Mouse (Mus musculus) kidney, adult 18-20 months (tissue): ENCODE results near the gene Gba.

Experiments
- DNase-seq: peaks from one replicate; pipeline ENCODE4 v3.0.0; 2021

Gba gene

DNA sequence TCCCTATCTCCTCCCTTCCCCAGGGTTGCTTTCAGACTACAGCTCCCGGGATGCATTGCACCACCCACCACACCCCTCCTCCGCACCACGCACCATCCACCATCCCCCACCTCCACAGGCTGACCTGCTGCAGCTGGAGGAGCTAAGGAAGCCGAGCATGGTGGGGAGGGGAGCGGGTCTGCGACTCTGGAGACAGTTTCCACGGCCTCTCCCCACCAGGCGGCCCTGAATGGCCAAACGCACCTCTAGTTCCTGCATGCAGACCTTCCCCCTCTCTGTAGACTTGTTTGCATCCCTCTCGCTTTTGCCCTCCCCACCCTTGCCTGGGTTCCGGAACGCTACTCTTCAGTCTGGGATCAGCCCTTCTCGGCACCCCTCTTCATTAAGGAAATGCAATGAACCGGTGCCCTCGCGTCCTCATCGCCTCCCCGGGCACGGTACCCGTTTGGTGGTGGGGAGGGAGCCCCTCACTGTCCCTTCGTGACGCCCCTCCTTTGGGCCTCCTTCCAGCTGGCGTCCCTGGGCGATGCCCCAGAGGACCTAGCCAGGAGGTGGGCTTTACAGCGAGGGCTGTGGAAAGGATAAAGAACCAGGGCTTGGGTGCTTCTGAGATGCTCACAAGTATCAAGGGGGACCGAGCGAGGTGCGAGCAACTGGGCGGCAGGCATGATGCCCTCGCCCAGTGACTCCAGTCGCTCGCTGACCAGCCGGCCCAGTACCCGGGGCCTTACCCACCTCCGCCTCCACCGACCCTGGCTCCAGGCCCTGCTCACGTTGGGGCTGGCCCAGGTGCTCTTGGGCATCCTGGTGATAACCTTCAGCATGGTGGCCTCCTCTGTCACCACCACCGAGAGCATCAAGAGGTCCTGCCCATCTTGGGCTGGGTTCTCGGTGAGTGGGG lies 19.4 kb upstream of the Gba start, which contains the start of gene Fam189b:
TSS of gene Fam189b (plus strand) at position 86 of the 901 bp plus-strand sequence.
- peak; percentile 78 for DNase-seq

DNA sequence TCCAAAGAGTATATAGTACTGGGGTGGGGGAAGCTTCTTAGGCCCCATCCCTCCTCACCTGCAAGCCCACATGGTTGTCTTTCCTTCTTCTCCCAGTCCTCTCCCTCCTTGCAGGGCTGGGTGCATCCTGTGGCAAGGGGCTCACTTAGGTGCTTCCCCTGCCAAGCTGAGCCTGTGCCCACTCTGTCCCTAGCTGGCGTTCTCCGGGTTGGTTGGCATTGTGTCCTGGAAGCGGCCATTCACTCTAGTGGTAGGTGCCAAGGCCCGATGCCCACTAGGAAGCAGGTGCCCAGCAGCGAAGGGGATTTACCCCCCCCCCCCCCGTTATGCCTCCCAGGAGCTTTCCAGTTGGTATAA lies 18.8 kb upstream of the Gba start:
- no peak for DNase-seq

DNA sequence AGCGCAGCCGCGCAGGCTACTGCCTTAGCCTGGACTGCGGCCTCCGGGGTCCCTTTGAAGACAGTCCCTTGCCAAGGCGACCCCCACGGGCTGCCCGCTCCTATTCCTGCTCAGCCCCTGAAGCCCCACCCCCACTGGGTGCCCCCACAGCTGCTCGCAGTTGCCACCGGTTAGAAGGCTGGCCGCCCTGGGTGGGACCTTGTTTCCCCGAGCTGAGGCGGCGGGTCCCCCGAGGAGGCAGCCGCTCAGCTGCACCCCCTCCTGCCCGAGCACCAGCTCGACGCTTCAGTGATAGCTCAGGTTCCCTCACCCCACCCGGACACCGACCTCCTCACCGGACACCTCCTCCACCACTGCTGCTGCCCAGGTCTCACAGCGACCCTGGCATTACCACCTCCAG lies 15.5 kb upstream of the Gba start:
- DNase-seq, result no peak

DNA sequence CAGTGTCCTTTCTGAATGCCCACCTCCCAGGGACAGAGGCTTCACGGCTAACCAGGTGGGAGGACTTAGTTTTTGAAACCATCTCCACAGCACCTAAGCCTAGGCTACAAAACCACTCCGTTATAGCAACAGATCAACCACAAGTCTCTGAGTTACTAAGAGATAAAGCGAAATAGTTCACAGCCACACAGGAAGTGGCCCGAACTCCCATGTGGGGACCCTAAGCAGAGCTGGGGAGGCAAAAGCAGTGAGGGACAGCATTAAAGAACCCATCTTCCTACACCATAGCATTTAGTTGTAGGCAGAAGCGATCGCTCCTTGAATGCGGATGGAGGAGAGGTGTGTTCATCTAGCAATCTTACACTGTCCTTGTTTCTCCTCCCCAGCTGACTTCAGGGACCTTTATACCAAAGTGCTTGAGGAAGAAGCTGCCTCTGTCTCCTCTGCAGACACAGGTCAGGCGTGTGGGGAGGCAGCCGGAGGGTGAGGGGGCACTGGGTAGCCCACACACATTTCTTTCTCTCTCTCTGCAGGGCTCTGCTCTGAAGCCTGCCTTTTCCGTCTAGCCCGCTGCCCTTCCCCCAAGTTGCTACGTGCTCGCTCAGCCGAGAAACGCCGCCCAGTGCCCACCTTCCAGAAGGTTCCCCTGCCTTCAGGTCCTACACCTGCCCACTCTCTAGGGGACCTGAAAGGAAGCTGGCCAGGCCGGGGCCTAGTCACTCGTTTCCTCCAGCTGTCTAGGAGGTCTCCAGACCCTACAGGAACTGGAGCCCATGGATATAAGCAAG lies 14.8 kb upstream of the Gba start:
- no peak for DNase-seq

DNA sequence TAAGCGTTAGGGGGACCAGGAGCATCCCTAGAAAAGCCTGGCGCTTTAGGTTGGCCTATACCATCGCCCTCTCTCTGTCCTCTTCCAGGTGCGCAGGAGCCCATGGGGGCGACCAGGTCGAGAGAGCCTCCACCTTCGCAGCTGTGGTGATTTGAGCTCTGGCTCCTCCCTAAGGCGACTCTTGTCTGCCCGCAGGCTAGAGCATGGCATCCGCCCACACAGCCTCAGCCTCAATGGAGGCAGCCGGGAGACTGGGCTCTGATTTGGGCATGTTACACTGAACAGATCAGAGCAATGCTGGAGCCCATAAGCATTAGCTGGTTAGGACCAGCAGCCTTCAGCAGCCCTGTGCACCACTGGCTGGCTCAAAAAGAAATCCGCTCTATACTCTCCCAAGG lies 14.3 kb upstream of the Gba start:
- no peak for DNase-seq

DNA sequence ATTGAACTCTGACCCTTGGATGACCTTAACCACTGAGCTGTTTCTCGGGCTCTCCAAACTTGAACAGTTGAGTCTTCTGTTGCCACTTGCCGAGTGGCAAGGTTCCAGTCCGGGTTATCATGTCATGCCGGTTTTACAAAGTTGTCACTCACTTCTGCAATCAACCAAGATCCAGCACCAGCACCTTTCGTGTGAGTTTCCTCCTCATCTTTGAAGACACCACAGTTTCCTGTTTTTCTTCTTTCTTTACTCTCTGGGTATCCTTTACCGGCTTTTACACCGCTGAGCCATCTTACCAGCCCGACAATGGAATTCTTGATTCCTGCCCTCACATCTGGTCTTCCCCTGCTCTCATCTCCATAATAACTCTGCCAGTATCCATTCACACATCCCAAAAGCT lies 12.3 kb upstream of the Gba start:
- DNase-seq, result no peak

DNA sequence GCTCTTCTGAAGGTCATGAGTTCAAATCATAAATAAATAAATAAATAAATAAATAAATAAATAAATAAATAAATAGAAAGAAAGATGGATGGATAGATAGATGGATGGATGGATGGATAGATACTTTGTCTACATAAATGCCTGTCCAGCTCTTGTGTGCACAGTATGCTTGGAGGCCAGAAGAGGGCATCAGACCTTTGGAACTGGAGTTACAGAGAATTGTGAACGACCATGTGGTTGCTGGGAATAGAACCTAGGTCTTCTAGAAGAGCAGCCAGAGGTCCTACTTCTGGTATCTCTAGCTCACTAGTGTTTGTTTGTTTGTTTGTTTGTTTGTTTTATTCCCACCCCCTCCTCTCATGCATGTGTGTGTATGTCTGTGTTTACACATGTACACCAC lies 9.4 kb upstream of the Gba start:
- DNase-seq, result no peak

DNA sequence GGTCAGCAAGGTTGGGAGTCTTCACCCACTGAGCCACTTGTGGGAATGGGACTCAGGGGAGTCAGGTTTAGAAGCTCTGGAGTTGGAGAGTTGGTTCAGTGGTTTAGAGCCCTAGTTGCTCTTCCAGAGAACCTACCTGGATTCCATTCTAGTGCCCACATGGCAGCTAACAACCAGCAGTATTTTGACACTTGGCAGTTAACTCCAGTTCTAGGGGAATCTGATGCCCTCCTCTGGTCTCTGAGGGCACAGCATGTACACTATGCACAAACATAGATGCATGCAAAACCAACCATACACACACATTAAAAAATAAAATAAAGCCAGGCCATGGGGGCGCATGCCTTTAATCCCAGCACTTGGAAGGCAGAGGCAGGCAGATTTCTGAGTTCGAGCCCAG lies 8.9 kb upstream of the Gba start:
- DNase-seq, result peak; percentile 39

DNA sequence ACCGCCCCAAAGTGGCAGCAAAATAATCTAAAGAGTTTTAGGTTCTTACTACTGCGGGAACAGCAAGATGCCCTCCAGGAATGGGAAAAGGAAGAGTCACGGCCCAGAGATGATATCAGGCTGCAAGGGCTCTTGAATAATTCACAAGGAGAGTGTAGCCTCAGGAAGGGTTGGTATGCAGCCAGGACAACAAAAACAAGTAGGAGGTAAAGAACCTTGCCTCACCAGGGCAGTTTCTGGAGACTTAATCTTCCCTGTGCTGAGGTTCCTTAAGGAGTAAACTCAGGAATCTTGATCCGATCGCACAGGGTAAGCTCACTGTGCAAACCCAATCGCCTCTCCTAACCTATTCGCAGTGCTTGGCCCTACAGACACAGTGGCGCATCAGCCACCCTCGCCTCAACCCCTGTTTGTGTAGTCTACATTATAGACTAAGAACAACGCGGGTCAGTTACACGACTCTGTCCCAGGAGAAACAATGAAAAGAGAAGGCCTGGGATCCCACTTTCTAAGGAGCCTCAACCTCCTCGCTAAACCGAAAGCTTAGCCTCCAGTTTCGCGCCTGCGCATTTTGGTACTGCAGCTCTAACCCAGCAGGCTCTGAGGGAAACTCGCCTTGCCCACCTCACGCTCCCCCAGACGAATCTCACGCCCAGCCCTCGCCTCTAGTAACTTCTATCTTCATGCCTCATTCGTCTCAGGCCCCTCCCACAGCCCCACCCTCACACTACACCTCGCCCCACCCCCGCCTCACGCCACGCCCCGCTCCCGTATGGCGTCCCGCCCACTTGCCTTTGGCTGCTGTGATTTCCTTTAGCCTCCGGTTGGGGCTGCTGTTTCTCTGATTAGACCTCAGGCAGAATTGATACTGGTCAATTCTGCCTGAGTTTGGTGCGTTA lies 6.5 kb upstream of the Gba start:
- peak; percentile 88 for DNase-seq

DNA sequence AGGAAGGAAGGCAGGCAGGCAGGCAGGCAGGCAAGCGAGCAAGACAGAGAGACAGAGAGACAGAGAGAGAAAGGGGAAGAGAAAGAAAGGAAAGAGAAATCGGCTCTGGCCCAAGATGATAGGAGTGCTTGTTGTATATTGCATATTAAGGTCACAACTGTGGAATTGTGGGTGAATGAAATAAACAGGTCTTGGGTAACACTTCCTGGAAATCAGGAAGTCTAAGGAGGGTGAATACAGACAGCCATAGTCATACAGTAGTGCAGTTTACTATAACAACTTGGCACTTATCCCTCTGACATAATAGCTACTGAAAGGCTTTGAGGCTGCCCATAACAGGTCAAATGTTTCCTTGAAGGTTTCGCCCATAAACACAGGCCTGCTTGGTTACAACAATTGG lies 2.9 kb upstream of the Gba start:
- DNase-seq, result no peak

DNA sequence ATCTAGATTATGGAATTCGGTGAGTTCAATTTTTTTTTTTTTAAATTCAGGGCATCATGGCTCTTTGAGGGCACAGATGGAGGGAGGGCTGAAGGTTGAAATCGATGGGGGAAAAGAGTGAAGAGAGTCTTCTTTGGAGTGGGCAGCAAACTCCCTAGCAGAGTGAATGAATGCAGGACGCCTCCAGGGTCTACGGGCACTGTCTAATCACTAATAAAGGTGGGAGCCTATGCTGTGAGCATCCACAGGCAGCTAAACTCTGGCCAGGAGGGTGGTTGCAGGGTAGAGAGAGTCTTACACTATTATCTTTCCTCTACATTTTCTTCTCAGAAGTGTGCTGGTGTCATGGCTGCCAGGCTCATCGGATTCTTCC lies 400 bp downstream of the Gba start:
- no peak for DNase-seq

DNA sequence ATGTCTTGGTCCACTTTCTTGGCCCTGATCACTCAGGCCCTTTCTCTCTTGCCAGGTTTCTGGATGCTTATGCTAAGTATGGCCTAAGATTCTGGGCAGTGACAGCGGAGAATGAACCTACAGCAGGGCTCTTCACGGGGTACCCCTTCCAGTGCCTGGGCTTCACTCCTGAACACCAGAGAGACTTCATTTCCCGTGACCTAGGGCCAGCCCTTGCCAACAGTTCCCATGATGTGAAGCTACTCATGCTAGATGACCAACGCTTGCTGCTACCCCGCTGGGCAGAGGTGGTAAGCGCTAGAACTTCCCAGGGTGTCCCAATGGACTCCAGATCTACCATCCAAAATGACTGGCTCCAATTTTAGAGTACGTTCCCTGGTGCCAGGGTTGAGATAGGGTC lies 3.4 kb downstream of the Gba start:
- no peak for DNase-seq

DNA sequence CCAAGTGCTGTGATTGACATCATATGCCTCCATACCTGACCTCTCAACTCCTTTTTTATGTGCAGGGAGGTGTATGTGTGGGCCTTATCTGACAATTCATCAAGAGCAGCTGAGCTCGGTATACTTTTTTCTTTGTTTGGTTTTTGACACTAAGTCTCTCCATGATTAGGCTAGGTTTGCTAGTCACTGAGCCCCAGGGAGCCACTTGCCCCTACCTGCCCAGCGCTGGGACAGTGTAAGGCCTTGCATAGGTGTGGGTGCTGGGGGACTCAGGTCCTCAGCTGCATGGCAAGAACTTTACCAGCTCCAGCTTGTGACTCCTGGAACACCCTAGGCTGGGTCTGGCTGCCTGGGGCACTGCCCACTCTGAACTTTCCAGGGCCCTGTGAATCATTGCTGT lies 4.0 kb downstream of the Gba start:
- DNase-seq, result no peak

DNA sequence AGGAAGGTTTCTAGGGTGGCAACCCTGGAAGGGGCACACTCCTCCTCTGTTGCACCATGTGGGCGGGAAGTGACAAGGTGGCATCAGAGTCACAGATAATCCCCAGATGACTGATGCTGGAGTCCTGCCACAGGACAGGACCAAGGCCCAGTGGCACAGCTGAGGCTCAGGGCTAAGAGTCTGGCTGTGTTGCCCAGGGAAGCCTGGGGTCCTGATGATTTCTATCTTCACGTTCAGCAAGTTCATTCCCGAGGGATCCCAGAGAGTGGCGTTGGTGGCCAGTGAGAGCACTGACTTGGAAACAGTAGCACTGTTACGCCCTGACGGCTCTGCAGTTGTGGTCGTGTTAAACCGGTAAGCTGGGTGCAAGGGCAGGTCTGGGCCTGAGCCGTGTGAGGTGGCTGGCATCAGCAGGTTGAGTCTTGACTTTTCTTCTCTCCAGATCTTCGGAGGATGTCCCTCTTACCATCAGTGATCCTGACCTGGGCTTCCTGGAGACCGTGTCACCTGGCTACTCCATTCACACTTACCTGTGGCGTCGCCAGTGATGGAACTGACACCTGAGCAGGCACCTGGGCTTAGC lies 5.4 kb downstream of the Gba start:
- no peak for DNase-seq

DNA sequence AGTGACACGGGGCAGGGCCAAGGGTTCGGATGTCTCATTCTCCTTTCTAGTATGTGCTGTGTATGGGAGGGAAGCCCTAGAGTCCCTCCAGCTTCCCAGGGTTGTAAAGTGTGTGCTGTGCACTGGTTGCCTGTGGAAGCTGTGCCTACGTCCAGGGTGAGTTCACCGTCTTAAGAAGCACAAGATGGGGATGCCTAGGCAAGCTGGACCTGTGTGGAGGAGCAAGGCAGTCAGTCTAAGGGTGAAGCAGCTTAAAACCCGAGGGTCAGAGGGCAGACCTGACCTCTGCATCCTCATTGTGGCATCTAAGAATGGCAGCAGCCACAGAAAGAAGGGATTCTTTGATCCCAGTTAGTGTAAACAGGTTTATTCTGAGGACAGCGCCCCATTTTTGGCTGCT lies 6.0 kb downstream of the Gba start:
- no peak for DNase-seq

DNA sequence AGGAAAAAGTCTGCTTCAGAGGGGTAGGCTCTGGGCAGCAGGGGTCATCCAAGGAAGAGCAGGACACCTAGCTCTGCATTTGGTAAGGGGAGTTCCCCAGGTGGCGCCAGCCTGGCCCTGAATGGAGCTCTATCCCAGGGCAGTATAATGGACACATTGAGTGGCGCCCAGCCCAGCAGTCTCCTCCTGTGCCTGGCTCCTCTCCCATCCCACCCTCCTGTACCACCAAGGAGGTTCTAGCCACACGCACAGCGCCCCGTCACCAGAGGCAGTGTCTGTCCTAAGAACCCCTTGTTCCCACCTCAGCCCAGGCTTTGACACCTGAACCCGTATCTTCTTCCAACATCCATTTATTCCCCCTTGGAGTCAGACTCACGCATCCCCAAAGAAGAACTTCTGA lies 7.0 kb downstream of the Gba start:
- no peak for DNase-seq

DNA sequence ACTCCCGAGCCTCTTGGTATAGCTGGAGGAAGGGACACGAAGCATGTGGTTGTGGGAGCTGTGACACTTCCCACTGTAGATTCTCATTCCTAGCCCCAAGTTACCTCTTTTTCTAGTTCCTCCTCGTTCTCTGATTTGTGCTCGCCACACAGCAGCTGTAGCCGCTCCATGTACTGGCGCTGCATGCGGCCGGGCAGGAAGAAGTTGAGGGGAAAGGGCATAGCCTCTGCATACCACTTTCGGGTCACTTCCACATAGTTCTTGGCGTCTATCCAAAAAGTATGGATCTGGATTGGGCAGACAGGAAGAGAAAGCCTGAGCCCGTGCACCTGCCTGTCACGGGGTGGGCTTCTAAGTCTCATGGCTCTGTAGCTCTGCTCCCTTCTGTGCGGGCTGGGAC lies 7.4 kb downstream of the Gba start:
- DNase-seq, result peak; percentile 19

DNA sequence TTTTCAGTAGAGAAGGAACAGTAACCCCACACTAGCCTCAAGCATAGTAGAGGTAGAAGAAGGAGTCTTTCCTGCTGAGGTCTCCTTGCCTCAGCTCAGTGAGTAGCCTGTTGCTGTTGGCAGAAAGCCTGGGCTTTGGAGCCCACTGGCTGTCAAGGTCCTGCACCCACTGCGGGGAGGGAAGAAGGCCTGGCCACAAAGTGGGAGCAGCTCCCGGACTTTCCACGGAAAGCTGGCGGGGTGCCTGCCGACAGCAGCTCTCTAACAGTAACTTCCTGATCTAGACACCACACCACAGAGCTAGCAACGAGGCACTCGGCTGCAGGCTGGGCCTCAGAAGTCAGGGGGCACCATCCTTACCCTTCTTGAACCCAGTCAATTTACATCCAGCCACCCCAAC lies 8.0 kb downstream of the Gba start:
- peak; percentile 28 for DNase-seq

DNA sequence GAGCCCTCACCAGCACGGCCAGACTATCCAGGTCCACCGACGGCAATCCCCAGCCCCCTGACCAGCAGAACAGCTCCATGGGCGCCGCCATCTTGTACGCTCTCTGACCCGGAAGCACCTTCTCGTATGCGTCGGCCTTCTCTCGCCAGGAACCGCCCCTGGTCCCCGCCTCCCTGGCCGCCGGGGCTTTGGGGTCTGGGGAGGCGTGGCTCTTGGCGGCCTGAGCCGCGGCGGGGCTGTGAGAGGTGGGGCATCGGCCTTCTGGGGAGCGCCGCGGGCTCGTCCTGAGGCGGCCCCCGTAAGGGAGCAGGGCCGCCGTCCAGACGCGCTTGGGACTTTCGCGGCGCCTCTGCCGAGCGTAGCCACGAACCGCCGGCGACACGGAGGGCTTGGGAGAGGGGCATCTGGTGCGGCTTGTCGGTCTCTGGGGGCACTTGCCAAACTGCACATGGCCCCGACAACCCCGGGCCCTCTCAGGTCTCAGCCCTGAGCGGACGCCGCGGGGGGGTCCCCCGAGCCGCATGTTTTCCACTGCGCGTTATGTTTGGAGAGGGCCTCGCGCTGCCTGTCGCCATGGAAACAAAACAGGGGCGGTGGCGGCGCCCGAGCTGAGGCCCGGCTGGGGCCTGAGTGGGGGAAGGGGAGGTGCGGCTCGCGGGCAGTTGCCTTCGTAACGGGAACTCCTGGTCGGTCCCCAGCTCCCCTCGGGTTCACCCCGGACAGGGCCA lies 11.2 kb downstream of the Gba start:
- peak; percentile 92 for DNase-seq

DNA sequence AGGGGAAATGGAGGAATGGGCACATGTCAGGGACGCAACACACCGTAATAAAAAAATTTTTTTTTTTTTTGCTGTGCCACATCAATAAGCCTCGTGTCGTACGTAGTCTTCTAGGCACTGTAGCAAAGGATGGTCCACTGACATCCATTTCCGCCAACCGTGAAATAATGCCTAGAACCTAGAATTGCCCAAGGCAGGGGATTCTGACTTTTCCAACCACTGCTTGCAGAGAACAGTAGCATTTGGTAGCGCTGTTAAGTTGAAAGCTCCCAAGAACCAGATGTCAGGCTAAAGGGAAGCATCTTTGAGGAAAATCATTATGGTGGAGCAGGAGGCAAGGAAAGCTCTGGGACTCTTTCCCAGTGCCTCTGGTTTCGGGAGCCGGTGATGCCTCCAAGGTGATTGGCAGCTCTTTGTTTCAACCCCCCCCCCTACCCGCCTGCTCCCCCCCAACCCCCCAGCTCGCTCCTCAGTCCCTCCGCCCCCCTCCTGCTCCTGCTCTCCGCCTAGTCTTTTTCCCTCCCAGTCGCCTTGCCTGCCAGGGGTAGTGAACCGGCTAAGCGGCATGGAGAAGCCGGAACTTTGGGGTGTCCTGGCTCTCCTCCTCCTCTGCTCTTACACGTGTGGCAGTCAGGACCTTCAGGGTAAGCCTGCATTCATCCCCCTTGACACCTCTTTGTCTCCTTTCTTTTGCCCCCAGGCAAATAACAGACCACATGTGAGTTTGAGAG lies 12.1 kb downstream of the Gba start, which contains the start of gene Thbs3:
TSS of gene Thbs3 (plus strand) at position 500 of the 731 bp plus-strand sequence.
- DNase-seq, result no peak

DNA sequence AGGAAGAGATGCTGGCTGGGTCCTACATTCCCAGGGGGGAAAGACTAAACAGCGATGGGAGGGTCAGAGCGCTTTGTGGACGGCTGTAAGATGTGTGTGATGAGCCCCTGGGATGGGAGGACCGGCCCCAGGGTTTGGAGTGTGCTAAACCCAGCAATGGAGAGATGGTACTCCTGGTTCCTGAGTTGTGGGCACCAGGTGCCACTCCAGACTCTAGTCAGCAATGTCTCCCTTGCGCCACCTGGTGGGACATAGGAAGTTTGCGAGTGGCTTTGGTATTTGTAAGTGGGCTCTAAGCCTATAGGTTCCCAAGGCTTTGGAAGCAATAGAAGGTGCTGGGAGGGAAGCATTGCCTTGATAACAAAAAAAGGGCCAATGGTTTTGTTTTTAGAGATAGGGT lies 13.1 kb downstream of the Gba start:
- DNase-seq, result peak; percentile 88
